Mouse (Mus musculus) left cerebral cortex, adult 9 months (tissue): Measurements from ENCODE around the gene Lrrc41.

ENCODE experiments used
- DNase-seq, 2 experiments: peaks; one replicate each; pipeline ENCODE4 v3.0.0; 2022; ENCODE audit warnings: low spot score in 2 of 2

Lrrc41 gene

GRCm38 (mm10) chr4:116074861-116075620 lies at the start of gene Lrrc41, which contains the start of gene Uqcrh:
Gene Lrrc41, plus strand, starts transcription at chr4:116075269.
Gene Uqcrh, minus strand, starts transcription at chr4:116075071.
- peak; percentile 88 to 96 for DNase-seq

DNA sequence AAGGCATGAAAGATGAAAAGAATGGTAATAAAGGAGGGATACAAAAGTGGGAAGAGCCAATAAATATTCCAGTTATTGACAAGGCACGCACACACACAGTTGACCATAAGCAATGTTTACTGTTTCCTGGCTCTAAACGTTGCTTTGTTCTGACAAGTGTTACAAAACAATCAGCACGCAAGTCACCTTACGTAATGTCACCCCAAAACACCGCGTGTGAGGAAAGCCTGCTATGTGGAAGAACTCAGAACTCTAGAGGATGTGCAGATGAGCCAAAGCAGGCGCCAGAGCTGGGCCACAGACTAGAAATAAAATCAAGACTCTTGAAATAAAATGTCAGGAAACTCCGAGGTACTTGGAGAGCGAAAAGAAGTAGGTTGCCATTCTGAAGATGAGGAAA lies 42.2 kb upstream of the Lrrc41 start:
- no peak for DNase-seq

DNA sequence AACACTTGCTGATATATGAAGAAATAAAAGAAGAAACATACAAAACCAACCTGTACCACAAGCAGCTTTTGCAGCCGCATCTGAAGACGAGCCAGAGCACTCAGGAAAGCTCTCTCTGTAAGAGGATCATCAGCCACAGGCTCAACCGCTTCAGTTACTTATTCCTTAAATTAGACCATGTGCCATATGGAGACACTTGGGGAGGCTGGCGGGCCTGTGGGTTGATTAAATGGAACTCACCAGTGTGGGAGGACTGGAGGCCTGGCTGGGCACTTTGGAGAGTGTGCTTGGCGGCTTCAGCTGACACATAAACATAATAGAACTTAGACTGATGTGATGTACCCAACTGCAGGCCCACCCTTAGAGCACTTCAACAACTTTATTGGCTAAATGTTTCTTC lies 41.7 kb upstream of the Lrrc41 start:
- peak in 1 of 2 experiments; percentile 80 for DNase-seq

DNA sequence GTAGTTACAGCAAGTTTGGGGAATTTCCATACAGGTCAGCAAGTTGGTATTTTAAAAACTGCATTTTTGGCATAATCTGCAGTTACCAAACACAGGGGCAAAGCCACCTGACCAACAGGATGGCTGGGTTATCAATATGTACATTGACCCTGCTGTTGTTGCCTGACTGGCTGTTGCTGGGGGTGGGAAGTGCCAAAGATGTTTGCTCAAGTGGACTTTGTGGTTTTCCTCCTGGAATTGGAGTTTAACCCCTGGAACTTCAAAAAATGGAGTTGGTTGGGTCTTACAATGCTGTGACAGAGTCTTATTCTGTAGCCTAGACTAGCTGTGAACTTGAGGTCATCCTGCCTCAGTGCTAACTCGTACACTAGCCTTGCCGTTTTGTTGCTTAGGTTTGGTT lies 34.6 kb upstream of the Lrrc41 start:
- no peak for DNase-seq

- DNase-seq: no peak
These were observed 32.9 kb upstream of the Lrrc41 start for GRCm38 (mm10) chr4:116042186-116042585.

GRCm38 (mm10) chr4:116046604-116047003 lies 28.5 kb upstream of the Lrrc41 start:
- DNase-seq: no peak

DNA sequence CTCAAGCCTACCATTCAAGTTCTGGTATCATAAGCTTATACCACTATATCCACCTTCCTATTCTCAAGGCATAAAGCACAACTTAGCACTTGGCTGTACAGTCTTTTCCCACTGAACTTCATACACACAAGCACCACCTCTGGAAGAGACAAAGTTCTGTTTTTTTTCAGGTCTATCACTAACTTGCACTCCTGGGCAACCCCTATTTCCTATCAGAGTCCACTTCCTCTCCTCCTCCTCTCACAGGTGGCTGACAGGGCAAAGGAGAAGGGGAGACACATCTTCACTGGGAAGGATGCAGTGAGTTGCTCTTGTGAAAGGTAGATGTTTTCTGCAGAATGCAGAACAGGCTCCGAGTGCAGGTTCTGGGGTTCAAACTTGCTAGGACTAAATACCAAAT lies 27.4 kb upstream of the Lrrc41 start:
- no peak for DNase-seq

DNA sequence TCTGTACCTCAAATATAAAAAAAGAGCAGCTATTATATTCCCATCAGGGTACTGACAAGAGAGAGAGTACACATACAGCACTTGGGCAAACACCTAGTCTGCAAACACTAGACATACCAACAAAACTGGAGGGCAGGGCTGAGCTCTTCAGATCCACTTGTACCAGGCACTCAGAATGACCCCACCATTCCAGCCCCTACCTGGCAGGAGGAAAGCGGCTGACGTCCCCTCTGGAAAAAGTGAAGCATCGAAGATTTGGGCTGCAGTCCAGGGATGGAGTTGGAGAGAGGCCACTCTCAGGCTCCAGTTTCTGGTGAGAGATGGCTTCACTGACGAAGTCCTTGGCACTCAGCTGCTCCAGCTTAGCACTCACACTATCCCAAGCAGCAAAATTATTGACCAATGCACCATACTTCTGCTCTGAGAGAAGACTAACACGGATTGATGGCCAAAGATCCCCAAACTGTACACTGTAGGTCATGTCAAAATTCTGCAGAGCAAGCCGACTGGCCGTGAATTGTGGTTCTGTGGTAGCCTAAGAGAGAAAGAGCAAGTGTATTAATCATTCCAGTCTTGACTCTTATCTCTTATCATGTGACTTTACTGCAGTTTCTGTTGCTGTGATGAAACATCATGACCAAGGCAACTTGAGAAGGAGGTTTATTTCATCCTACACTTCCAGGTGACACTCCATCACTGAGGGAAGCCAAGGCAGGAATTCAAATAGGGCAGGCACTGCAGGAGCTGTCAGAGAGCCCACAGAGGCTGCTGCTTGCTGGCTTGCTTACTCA lies 26.7 kb upstream of the Lrrc41 start:
- no peak for DNase-seq

- no peak for DNase-seq
These were observed 25.9 kb upstream of the Lrrc41 start for GRCm38 (mm10) chr4:116049211-116049610.

GRCm38 (mm10) chr4:116052526-116053293 lies 22.4 kb upstream of the Lrrc41 start:
- DNase-seq: no peak

DNA sequence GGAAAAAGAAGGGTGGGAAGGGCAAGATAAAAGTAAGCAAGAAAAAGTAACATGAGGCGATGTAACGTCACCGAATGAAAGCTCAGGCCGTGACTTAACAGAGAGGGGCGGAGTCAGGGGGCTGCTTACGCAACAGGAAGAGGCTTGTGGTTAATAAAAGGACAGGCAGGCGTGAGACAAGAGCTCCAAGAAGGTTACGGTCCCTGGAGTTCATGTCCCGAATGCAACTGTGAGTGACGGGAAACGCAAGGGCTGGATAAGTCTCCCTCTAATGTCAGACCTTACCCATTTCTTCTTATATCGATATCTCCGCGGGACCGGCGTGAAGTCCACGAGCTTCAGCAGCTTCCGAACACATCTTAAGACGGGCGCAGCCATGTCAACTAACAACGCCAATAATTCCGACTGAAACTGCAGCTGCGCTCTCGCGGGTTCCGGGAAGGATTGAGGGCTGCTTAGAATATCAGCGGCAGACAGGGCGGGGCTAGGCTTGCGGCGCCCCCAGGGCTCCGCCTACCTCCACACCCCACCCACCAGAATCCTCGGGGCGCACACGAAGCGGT lies 21.6 kb upstream of the Lrrc41 start, which contains the start of gene Nsun4:
TSS of gene Nsun4 (minus strand) at position 478 of the 563 bp plus-strand sequence.
- peak; percentile 81 to 92 for DNase-seq

DNA sequence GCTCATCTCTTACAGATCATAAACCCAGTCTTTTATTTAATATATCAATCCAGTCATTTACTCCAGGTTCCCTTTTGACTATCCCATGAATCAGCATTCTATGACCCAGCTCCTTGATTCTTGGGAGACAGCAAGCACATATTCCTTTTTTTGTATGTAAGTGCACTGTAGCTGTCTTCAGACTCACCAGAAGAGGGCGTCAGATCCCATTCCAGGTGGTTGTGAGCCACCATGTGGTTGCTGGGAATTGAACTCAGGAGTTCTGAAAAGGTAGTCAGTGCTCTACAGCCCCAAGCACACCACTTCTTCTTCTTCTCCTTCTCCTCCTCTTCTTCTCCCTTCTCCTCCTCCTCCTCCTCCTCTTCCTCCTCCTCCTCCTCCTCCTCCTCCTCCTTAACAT lies 17.5 kb upstream of the Lrrc41 start:
- no peak for DNase-seq

DNA sequence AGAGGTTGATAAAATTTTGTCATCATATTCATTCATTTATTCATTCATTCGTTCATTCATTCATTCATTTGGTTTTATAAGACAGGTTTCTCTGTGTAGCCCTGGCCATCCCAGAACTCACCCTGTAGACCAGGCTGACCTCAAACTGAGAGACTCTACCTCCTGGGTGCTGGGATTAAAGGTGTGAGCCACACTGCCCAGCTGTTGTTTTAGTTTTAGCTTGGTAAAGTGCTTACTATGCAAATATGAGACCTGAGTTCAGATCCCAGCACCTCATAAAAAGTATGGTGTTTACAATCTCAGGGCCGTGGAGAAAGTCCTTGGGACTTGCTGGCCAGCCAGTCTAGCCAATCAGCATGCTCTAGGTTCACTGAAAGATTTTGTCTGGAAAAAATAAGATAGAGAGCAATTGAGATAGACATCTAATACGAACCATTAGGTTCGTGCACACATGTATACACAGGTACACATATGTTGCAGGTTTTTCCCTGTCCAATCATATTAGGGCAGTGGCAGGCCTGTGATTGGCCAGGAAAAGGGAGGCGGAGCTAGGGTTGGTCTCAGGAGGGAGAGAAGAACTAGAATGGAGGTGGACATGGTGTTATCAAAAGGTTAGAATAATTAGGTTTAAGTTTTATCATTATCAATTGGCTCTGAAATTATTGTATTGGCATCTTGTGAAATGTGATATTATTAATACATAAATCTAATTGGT lies 15.9 kb upstream of the Lrrc41 start:
- DNase-seq: no peak

GRCm38 (mm10) chr4:116063855-116064254 lies 11.2 kb upstream of the Lrrc41 start:
- DNase-seq: no peak

DNA sequence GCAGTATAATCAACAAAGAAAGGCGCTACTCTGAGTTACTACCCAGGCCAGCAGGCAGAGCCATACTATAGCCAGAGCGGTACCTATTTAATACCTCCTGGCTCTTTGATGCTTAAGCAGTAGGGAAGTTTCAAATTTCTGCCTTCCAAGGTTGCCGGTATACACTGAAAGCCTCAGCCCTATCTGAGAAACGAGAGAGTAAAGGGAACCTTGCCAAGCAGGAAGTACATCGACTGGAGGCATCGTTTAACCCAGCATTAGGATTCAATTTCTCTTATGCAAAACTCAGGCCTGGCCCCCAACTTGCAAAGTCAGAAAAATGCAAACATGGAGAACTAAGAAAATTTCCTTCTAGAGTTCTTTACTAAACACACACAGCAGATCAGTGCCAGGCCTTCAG lies 5.0 kb upstream of the Lrrc41 start:
- no peak for DNase-seq

DNA sequence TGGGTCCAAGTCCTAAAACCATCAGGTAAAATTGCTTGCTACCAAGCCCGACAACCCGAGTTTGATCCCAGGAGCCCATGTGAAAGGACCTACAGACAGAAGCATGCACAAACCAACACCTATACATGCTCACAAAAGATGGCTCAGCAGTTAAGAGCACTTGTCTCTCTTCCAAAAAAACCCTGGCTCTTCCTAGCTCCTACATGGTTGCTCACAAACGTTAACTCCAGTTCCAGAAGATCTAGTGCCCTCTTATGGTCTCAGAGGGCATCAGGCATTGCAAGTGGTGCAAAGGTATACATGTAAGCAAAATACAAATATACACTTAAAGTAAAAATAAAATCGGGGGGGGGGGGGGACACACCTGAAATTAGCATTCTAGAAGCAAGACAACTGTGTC lies 1.9 kb upstream of the Lrrc41 start:
- DNase-seq: no peak

- peak in 1 of 2 experiments; percentile 16 for DNase-seq
These were observed 859 bp upstream of the Lrrc41 start for GRCm38 (mm10) chr4:116074145-116074675.

- peak in 1 of 2 experiments; percentile 48 for DNase-seq
These were observed 731 bp downstream of the Lrrc41 start for GRCm38 (mm10) chr4:116075631-116076368.

DNA sequence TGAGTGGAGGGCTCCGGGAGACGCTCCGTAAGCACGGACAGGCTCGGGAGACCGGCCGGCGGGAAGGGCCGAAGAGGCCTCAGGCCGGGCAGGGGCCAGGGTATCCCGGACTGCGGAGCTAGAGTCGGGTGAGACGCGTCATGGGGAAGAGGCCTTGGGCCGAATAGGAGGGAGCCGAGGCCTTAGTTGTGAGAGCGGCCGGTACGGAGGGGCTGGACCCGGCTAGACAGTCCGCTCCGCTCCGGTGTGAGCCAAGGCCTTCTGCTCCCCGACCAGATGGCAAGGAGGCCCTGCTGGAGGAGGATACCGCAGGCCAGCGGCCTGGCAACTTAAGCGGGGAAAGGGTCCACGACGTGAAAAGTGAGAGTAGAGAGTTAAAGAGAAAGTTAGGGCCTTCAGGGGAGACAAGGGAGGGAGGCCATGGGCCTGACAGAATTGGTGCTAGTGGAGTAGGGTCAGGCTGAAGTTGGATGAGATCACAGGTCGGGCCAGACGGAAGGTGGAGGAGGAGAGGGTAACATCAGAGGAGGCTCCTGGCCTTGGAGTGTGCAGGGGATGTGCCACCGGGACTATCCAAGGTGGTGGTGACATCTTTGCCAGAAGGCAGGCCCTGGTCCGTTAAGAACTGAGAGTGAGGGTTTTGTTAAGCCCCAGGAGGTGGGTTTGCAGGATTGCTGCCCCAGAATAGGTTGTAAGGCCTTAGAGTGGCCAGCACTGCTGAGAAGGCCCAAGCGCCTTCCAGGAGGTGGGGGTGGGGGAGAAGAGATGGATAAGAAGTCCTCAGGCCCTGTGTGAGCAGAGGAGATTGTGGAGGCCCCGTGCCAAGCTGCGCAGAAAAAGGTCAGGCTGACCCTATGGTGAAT lies 1.5 kb downstream of the Lrrc41 start:
- DNase-seq: no peak
